Mouse (Mus musculus) retina, embryonic 14.5 days (tissue): Measurements from ENCODE around the gene Neurl1b.

Experiments used
- DNase-seq: peaks from one replicate; pipeline ENCODE4 v3.0.0-alpha.2; 2015; ENCODE audit warnings: low spot score

The Neurl1b gene

GRCm38 (mm10) chr17:26490910-26491309 is 76.3 kb downstream of the Neurl1b start:
- no peak for DNase-seq

- DNase-seq: no peak
Observed at GRCm38 (mm10) chr17:26492246-26492645, 77.6 kb downstream of the Neurl1b start.

- no peak for DNase-seq
Observed at GRCm38 (mm10) chr17:26494642-26495468, 80.2 kb downstream of the Neurl1b start.
